Mouse (Mus musculus) liver, postnatal 0 days (tissue): Measurements from ENCODE around the gene Akr1c20. TPM values are rescaled to one million over a fixed set of nuclear protein-coding genes. Genes with fewer than 3 reads are reported as not detected.

Source experiments
- ATAC-seq: fragments of 200-750 bp; cut with Nextera tagmentation; 2 replicates; pipeline ENCODE4 v1.8.0; 2017; ENCODE audit warnings: mild to moderate bottlenecking, moderate library complexity
- DNase-seq: peaks from one replicate; pipeline ENCODE4 v3.0.0-alpha.2; 2016
- H3K27ac ChIP-seq: fragments of 300-500 bp; sonication (generic); 2 replicates; pipeline ENCODE4 v1.5.1; 2014; ENCODE audit warnings: antibody characterized with exemption, moderate library complexity, mild to moderate bottlenecking, low read depth
- H3K27me3 ChIP-seq: fragments of 300-500 bp; sonication (generic); 2 replicates; pipeline ENCODE4 v1.6.1; 2014; ENCODE audit warnings: low read length, control low read depth, mixed read lengths; ENCODE audit not compliant: insufficient read depth
- H3K36me3 ChIP-seq: fragments of 300-500 bp; sonication (generic); replicated peaks from 2 replicates; pipeline ENCODE4 v1.6.1; 2014; ENCODE audit warnings: mild to moderate bottlenecking, control low read depth, low read length, moderate library complexity, mixed read lengths; ENCODE audit not compliant: insufficient read depth
- H3K4me1 ChIP-seq: fragments of 300-500 bp; sonication (generic); 2 replicates; pipeline ENCODE4 v1.6.1; 2014; ENCODE audit warnings: antibody characterized with exemption, mild to moderate bottlenecking, control low read depth; ENCODE audit not compliant: insufficient read depth
- H3K4me2 ChIP-seq: fragments of 300-500 bp; sonication (generic); 2 replicates; pipeline ENCODE4 v1.6.1; 2014; ENCODE audit warnings: low read depth, mild to moderate bottlenecking, low read length, moderate library complexity, mixed read lengths
- H3K4me3 ChIP-seq: fragments of 300-500 bp; sonication (generic); 2 replicates; pipeline ENCODE4 v1.5.1; 2014; ENCODE audit warnings: low read depth, low read length
- H3K9ac ChIP-seq: fragments of 300-500 bp; sonication (generic); replicated peaks from 2 replicates; pipeline ENCODE4 v1.6.1; 2014; ENCODE audit warnings: mild to moderate bottlenecking, moderate library complexity
- H3K9me3 ChIP-seq: fragments of 300-500 bp; sonication (generic); 2 replicates; pipeline ENCODE4 v1.6.1; 2016; ENCODE audit warnings: mild to moderate bottlenecking, control low read depth, low read length, mixed read lengths
- CTCF ChIP-seq: sonication (generic); IDR thresholded peaks from 2 replicates; pipeline ENCODE4 v1.5.1; 2016; ENCODE audit warnings: antibody characterized with exemption, low read depth
- EP300 ChIP-seq: IDR thresholded peaks from 2 replicates; pipeline ENCODE4 v1.6.1; 2016; ENCODE audit warnings: antibody characterized with exemption, low read depth, mild to moderate bottlenecking
- WGBS: fragments of 180-500 bp; shearing (Covaris S2); extraction: QIAGEN DNeasy Blood & Tissue Kit; methylation state at CpG from one replicate; pipeline ENCODE4 v1.1.7; 2014; ENCODE audit not compliant: insufficient replicate concordance; 5-methylcytosine and 5-hydroxymethylcytosine counted together
- polyA plus RNA-seq: library from polyadenylated mRNA; unstranded; fragments of >200 nt; fragmentation: Nextera tagmentation; extraction: Ambion mirVana; gene quantifications from 2 replicates; pipeline ENCODE4 v1.2.1, GENCODE M21; 2015

Gene Akr1c20
- polyA plus RNA-seq, 1 experiment from 2014 or later: 18.4 TPM

GRCm38 (mm10) chr13:4465641-4466040, 57.5 kb downstream of the Akr1c20 start:
- TF ChIP-seq EP300 (no peak), CTCF (no peak)
- Histone ChIP-seq H3K9ac (no peak overlapping the region), H3K9me3 (no peaks in the 10 kb centered on the region), H3K4me1 (no peaks in the 10 kb centered on the region), H3K4me2 (no peak overlapping the region), H3K36me3 (no peaks in the 10 kb centered on the region), H3K27ac (no peak overlapping the region), H3K4me3 (no peak overlapping the region), H3K27me3 (no peaks in the 10 kb centered on the region)
- DNase-seq: no peak
- 77% methylated on average over 2 of the region's 2 CpGs for WGBS
- ATAC-seq: no peak

Other genes starting within 250 kb of the Akr1c20 start
- gene Akr1c12, start 243.9 kb downstream of the Akr1c20 start, polyA plus RNA-seq: 30.8 and 36.6 TPM in 2 replicates
- gene Akr1c6, start 89.0 kb downstream of the Akr1c20 start, polyA plus RNA-seq: 41.9 and 51.8 TPM in 2 replicates
- gene Akr1c21, start 50.7 kb upstream of the Akr1c20 start, polyA plus RNA-seq: not detected in 2 replicates
- gene Akr1e1, start 85.8 kb upstream of the Akr1c20 start, polyA plus RNA-seq: 21.3 and 24.7 TPM in 2 replicates